Mouse (Mus musculus) heart, postnatal 4 days (tissue): ENCODE data around the gene Rasl10a. TPM values are rescaled to one million over a fixed set of nuclear protein-coding genes. Genes with fewer than 3 reads are reported as not detected.

ENCODE experiments used
- DNase-seq: peaks from one replicate; pipeline ENCODE4 v3.0.0; 2021
- total RNA-seq, 2 experiments: library from RNA; stranded (reverse); gene quantifications; 2 replicates each; pipeline ENCODE4 v1.2.3; 2021

The Rasl10a gene
- total RNA-seq: 1 to 10 TPM in 1 of 2 experiments, under 1 TPM in 1; 0.41 to 1.0 TPM

GRCm38 (mm10) chr11:5057856-5058641, at the start of gene Rasl10a:
TSS of gene Rasl10a (plus strand) at chr11:5058128.
- DNase-seq: peak; percentile 55

- DNase-seq: no peak
These were observed 49.1 kb upstream of the Rasl10a start for GRCm38 (mm10) chr11:5008867-5009266.

GRCm38 (mm10) chr11:5009354-5010074, 48.4 kb upstream of the Rasl10a start:
- no peak for DNase-seq

GRCm38 (mm10) chr11:5010205-5010604, 47.7 kb upstream of the Rasl10a start:
- DNase-seq: no peak

- no peak for DNase-seq
These were observed 46.4 kb upstream of the Rasl10a start for GRCm38 (mm10) chr11:5011480-5011879.

GRCm38 (mm10) chr11:5012213-5012715, 45.7 kb upstream of the Rasl10a start:
- DNase-seq: no peak

DNA sequence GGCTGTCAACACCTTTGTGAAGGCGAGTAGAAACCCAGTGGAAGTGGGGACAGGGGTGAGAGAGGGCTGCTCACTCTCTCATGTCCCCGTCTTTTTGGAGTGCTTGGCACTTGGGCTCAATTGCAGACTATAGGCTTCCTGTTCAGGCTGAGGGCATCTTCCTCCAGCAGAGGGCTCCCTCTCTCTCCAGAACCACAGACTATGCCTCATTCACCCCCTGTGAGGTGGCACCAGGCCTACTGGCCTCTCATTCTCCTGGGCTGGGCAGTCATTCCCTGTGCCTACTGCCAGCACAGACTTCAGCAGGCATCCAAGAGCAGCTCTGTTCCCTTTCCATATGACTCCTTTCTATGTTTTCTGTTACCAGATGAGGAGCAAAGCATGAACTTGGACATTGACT, 42.2 kb upstream of the Rasl10a start:
- peak; percentile 79 for DNase-seq

- DNase-seq: no peak
These were observed 41.6 kb upstream of the Rasl10a start for GRCm38 (mm10) chr11:5016286-5016685.

DNA sequence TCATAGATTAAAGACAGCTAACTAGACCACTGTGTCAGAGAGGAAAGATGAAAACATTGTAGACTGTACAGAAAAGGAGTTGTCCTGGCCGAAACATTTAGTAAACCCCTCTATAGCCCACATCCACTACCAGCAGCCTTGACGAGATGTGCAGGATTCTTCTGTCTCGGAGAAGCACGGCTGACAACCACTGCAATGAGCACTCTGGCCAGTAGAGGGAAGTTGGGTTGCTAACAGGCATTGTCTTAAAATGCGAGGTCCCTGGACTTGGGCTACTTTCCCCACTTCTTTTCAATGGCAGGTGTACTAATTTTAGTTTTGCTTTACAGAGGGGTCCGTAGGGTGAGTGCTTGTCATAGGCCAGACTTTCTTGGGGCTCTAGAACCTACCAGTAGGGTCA, 40.4 kb upstream of the Rasl10a start:
- peak; percentile 48 for DNase-seq

- DNase-seq: no peak
These were observed 32.8 kb upstream of the Rasl10a start for GRCm38 (mm10) chr11:5025108-5025507.

GRCm38 (mm10) chr11:5028228-5028627, 29.7 kb upstream of the Rasl10a start:
- DNase-seq: no peak

DNA sequence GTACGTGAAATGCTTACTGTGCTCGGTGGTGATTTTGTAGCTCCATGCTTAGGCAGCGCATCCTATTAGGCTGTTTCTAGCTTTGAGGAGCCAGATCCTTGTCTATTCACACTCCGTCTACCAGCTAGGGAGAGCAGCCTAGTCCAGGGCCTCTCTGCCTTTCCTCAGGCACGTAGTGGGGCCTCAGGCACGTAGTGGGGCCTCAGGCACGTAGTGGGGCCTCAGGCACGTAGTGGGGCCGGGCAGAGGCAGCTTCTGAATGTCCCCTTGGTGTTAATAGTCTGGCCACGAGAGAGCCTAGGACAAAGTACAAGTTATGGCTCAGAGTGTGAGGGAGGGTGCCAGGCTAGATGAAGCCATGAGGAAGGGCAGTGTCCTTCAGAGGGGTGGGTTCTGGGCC, 25.2 kb upstream of the Rasl10a start:
- DNase-seq: no peak

- peak; percentile 79 for DNase-seq
These were observed 24.8 kb upstream of the Rasl10a start for GRCm38 (mm10) chr11:5033136-5033535.

DNA sequence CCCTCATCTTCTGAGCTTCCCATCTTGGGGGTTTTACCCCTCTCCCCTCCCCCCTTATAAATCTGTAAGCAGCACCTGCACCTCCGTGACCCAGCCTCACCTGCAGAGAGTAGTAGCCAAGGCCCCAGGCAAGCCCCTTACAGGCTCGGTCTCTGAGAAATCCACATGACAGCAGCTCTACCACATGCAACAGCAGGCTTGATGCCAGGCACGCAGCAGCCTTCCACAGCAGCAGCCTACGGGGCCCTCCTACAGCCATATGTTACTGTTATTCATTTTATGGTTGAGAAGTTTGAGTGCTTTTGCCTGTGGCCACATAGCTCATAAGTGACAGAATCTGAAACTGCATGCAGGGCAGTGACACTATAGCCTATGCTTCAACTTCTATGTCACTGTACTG, 22.5 kb upstream of the Rasl10a start:
- no peak for DNase-seq

DNA sequence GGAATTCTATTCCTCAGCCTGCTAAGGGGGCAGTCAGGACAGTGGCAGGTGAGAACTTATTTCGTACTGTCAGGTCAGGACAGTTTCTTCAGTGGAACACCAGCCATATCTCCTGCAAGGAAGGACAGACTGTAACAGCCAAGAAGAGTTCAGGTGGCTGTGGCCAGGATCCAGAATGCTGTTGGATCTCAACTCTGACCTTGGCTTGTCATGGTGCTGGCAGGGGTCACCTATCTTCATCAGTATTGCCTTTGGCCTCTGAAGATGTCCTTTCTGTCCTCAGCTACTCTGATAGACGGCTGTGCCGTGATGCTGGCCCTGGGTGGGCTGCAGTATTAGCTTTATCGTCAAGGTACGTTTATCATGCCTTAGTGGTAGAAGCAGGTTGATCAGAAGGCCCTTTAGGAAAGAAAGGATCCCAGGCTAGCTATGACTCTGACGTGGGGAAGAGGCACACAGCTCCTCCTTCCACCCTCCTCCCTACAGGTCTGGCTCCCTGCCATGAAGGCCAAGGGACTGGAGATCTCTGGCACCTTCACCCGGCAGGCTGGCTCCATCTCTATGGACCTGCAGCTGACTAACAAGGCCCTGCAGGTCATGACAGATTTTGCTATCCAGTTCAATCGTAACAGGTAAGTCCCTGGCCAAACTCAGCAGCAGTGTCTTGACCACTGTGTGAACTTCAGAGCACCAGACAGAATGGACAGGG, 20.6 kb upstream of the Rasl10a start:
- peak; percentile 41 for DNase-seq

GRCm38 (mm10) chr11:5040585-5040984, 17.3 kb upstream of the Rasl10a start:
- DNase-seq: no peak

DNA sequence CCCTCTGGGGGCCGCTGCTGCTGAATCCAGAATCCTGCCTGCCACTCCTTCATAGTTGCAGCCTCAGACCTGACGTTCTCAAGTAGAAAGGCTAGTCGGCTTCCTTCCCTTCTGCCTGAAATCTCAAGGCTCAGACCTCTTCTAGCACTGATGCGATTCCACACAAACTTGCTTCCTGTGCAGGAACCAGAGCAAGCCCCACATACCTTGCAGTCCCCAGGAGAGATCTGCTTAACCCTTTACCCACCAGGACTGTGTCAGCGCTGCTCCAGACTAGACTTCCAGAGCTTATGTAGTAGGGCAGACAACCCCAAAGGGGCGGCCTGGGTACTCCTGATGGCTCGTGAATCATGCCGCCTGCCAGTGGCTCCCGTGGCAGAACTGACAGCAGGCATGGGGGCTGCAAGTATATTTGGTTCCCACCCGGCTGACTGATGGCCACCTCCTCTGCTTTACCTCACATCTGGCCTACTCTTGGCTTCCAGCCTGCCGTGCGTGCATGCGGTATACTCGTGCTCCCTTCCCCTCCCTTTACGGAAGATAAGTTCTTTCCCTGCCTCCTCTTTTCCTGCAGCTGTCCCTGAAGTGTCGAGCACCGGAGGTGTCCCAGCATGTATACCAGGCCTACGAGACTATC, 16.7 kb upstream of the Rasl10a start:
- DNase-seq: no peak

DNA sequence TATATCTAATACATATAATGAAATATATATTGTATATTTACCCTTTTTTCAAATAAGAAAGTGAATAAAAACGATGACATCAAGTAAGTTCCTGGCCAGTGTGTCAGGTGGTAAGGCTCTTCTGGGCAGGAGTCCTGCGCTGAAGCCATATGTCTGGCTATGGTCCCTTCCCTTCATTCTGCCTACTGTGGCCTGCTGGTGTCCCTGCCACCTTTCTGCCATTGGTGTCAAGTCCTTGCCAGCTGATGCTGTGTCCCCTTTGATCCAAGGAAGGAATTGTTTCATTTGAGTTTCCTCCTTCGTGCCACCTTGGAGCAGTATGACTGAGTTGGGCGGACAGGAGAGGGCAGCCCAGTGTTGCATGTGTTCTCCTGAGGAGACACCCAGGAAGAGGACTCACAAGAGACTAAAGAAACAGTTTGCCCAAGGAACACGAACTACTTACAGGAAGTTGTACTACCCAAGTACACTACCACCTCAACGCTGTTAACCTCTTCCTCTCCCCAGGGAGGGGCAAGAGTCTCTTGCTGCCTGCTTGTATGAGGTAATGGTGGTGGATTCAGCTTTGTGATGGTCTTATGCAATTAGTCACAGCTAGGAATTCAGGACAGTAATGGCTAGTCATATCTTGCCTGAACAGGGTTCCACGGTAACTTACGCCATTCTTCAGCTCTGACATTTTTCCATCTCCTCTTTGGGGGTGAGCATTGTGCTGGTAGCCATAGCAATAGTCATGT, 15.1 kb upstream of the Rasl10a start:
- DNase-seq: no peak

DNA sequence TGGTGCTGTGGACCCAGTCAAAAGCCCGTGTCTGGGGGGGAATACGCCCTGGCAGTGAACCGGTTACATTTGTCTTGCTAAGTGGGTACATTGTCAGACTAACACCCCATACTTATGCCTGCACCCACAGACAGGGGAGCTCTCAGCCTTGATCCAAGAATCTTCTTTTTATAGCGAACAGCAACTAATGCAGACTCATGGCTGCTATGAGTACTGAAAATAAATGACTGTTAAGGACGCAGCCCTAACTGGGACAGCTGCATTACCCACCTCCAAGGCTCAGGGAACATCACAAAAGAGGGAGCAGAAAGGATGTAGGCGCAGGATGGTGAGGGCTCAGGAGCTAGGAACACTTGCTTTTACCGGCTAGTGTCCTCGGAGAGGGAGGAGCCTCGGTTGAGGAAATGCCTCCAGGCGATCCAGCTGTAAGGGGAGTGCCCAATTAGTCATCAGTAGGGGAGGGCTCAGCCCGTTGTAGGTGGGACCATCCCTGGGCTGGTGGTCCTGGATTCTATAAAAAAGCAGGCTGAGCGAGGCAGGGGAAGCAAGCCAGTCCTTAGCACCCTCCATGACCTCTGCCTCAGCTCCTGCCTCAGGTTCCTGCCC, 11.5 kb upstream of the Rasl10a start:
- DNase-seq: no peak

- DNase-seq: no peak
These were observed 6.3 kb upstream of the Rasl10a start for GRCm38 (mm10) chr11:5051629-5052028.

DNA sequence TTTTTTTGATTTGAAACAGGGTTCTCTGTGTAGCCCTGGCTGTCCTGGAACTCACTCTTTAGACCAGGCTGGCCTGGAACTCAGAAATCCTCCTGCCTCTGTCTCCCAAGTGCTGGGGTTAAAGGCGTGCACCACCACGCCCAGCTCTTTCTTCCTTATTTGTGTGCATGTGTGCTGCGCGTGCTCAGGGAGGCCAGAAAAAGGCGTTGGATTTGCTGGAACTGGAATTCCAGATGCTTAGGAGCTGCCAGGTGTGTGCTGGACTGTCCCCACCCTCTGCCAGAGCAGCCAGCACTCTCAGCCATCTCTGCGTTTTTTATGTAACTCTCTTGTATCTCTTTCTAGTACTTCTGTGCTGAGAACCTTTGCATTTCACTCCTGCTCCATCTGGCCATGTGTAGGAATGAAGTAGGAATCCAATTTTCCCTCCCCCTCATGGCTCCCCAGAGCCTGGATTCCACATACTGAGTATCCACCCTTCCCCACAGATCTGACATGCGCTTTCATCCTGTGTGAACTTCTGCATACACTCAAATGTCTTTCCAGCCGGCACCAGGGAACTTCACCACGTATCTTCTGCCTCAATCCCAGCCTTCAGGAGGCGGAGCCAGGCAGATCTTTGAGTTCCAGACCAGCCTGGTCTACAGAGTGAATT, 5.6 kb upstream of the Rasl10a start:
- DNase-seq: no peak
